Mouse (Mus musculus) hindbrain, embryonic 11.5 days (tissue): ENCODE measurements around the gene Gm813. TPM values are rescaled to one million over a fixed set of nuclear protein-coding genes. Genes with fewer than 3 reads are reported as not detected.

Experiments used
- ATAC-seq: fragments of 200-750 bp; cut with Nextera tagmentation; 2 replicates; pipeline ENCODE4 v1.8.0; 2017; ENCODE audit warnings: mild to moderate bottlenecking, moderate TSS enrichment, moderate library complexity; ENCODE audit not compliant: low FRiP score
- DNase-seq: peaks from one replicate; pipeline ENCODE4 v3.0.0-alpha.2; 2015; ENCODE audit warnings: low spot score
- H3K27ac ChIP-seq: fragments of 300-500 bp; sonication (generic); 2 replicates; pipeline ENCODE4 v1.5.1; 2014; ENCODE audit warnings: mild to moderate bottlenecking, low read depth, low read length
- H3K27me3 ChIP-seq: fragments of 300-500 bp; sonication (generic); 2 replicates; pipeline ENCODE4 v1.6.1; 2014; ENCODE audit warnings: mild to moderate bottlenecking, low read length, moderate library complexity, mixed read lengths; ENCODE audit not compliant: control insufficient read depth, insufficient read depth
- H3K36me3 ChIP-seq: fragments of 300-500 bp; sonication (generic); 2 replicates; pipeline ENCODE4 v1.6.1; 2014; ENCODE audit warnings: mild to moderate bottlenecking, low read length, moderate library complexity, mixed read lengths; ENCODE audit not compliant: control insufficient read depth, insufficient read depth
- H3K4me1 ChIP-seq: fragments of 300-500 bp; sonication (generic); replicated peaks from 2 replicates; pipeline ENCODE4 v1.6.1; 2014; ENCODE audit warnings: low read length, mixed read lengths; ENCODE audit not compliant: control insufficient read depth, insufficient read depth
- H3K4me2 ChIP-seq: fragments of 300-500 bp; sonication (generic); replicated peaks from 2 replicates; pipeline ENCODE4 v1.6.1; 2014; ENCODE audit warnings: mild to moderate bottlenecking, low read depth, low read length
- H3K4me3 ChIP-seq: fragments of 300-500 bp; sonication (generic); 2 replicates; pipeline ENCODE4 v1.5.1; 2014; ENCODE audit warnings: low read depth, low read length
- H3K9ac ChIP-seq: fragments of 300-500 bp; sonication (generic); 2 replicates; pipeline ENCODE4 v1.6.1; 2014; ENCODE audit warnings: low read depth, low read length
- H3K9me3 ChIP-seq: fragments of 300-500 bp; sonication (generic); 2 replicates; pipeline ENCODE4 v1.6.1; 2016; ENCODE audit warnings: low read length; ENCODE audit not compliant: control insufficient read depth
- WGBS: fragments of 180-500 bp; shearing (Covaris S2); extraction: QIAGEN DNeasy Blood & Tissue Kit; methylation state at CpG from one replicate; pipeline ENCODE4 v1.1.7; 2014; 5-methylcytosine and 5-hydroxymethylcytosine counted together
- polyA plus RNA-seq: library from polyadenylated mRNA; unstranded; fragments of >200 nt; fragmentation: Nextera tagmentation; extraction: Ambion mirVana; gene quantifications from 2 replicates; pipeline ENCODE4 v1.2.1, GENCODE M21; 2014

The Gm813 gene
- polyA plus RNA-seq, 1 experiment from 2014 or later, result not detected

DNA sequence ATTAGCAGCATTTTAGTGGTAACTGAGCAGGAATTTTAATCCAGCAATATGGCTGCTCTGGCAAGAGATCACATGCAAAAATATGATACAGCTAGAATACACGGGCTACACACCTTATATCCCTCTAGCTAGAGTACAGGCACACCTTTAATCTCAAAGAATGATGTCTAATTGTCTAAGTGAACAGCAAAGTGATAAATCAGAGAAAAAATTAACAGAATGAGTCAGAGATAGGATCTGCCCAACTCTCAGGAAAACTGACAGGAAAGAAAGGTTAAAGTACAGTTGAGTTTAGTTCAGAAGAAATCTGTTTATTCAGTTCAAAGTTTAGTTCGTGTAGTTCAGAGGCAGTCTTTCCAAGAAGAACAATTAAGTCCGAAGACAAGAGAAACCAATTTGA is 25.5 kb downstream of the Gm813 start:
- no peak overlapping the region for H3K4me2 ChIP-seq
- no peaks in the 10 kb centered on the region for H3K36me3 ChIP-seq
- DNase-seq (no peak), ATAC-seq (no peak)
- no peaks in the 10 kb centered on the region for H3K4me1 ChIP-seq
- WGBS, result 87% methylated on average over 3 of the region's 3 CpGs
- H3K9ac ChIP-seq, result no peak overlapping the region
- no peaks in the 10 kb centered on the region for H3K27me3 ChIP-seq
- no peaks in the 10 kb centered on the region for H3K9me3 ChIP-seq
- H3K27ac ChIP-seq, result no peak overlapping the region
- no peak overlapping the region for H3K4me3 ChIP-seq

DNA sequence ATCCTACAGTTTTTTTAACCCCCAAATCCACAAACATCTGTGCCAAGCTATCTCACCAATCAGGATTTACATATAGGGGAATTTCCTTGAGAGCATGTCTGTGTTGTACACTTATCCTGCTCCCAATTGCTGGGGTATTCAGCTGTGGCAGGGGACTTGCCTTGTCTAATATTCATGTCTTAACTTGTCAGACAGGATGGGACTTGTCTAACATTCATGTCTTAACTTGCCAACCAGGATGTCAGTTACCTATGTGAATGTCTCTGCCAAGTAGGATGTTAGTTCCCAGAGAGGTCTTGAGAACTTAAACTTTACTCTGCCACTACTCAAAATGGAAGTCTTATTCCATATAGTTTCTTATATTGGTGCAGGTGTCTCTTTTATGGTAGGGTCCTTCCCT is 27.3 kb downstream of the Gm813 start:
- no peak overlapping the region for H3K9ac ChIP-seq
- H3K4me1 ChIP-seq, result no peaks in the 10 kb centered on the region
- no peaks in the 10 kb centered on the region for H3K9me3 ChIP-seq
- H3K27ac ChIP-seq, result no peak overlapping the region
- no peak overlapping the region for H3K4me2 ChIP-seq
- ATAC-seq, result no peak
- no peak for DNase-seq
- no peaks in the 10 kb centered on the region for H3K27me3 ChIP-seq
- H3K36me3 ChIP-seq, result no peaks in the 10 kb centered on the region
- H3K4me3 ChIP-seq, result no peak overlapping the region

DNA sequence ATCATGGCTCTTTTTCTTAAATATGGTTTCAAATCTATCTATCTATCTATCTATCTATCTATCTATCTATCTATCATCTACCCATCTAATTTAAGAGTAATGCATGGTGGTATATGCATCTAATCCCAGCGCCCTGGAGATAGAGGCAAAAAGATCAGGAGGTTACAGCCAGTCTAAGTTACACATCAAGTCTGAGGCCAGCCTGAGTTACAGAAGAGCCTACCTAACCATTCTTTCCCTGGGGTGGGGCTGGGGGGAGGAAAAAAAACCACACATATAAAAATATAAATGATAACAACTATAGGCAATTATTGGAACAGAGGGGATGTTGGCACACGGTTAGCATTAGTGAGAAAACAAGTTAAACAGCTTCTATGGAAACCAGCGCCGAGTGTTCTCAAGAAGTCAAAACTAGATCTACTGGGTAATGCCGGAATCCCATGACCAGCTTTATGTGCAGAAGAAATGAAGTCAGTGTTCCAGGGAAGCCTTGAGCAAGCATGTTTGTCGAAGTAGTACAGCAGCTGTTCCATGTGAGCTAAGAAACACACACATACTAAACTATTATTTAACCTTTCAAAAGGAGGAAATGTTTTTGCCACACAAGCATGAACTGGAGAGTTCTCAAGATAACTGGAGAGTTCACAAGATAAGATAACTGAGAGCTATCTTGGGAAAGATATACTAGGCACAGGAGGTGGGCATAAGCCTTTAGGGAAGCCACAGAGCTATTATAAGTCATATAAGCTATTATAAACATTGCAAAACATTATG is 42.6 kb downstream of the Gm813 start:
- no peak overlapping the region for H3K9ac ChIP-seq
- no peaks in the 10 kb centered on the region for H3K36me3 ChIP-seq
- WGBS, result 88% methylated on average over 6 of the region's 6 CpGs

DNA sequence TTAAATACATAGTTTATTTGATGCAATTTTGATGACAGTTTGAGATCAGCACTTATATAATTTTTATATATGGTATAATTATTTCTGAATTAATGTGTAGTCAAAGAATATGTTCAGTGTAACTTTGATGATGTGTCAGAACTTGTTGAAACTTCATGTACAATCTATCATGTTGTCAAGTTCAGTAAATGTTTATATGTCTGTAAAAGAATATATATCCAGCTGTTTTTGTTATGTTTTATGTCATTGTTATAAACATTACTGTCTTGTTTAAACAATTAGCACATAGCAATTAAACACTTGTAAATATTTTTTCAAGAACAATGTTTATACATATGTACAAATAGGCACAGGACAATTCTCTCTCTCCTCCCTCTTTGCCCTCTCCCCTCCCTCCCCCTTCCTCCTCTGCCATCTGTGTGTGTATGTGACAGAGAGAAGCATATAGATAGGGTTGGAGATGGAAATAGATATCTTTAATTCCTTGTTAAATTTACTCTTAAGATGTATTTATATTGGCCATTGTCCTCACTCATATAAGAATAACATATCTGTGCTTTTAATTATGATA is 46.0 kb downstream of the Gm813 start:
- Histone ChIP-seq H3K4me1 (no peaks in the 10 kb centered on the region), H3K27me3 (no peaks in the 10 kb centered on the region), H3K4me2 (no peak overlapping the region), H3K9me3 (no peaks in the 10 kb centered on the region), H3K36me3 (no peaks in the 10 kb centered on the region), H3K9ac (no peak overlapping the region), H3K4me3 (no peak overlapping the region), H3K27ac (no peak overlapping the region)
- ATAC-seq (no peak), DNase-seq (no peak)

More for the DNA sequence above, 42.6 kb downstream of the Gm813 start:
- H3K4me3 ChIP-seq, result no peak overlapping the region
- H3K27me3 ChIP-seq, result no peaks in the 10 kb centered on the region
- no peak overlapping the region for H3K4me2 ChIP-seq
- H3K27ac ChIP-seq, result no peak overlapping the region
- no peaks in the 10 kb centered on the region for H3K4me1 ChIP-seq
- no peak for DNase-seq
- H3K9me3 ChIP-seq, result no peaks in the 10 kb centered on the region
- ATAC-seq, result no peak

Other genes with a start within 250 kb of the Gm813 start
- gene Dcbld2, start 208.5 kb downstream of the Gm813 start, polyA plus RNA-seq, result 14.0 and 16.7 TPM in 2 replicates
- 8.0 and 9.8 TPM in 2 replicates for gene St3gal6, start 92.7 kb downstream of the Gm813 start, polyA plus RNA-seq
- gene E330017A01Rik, start 21.8 kb upstream of the Gm813 start, polyA plus RNA-seq, result not detected in 2 replicates
- gene Cpox, start 53.3 kb upstream of the Gm813 start, polyA plus RNA-seq, result 21.0 and 23.4 TPM in 2 replicates
- not detected in 2 replicates for gene Gpr15, start 102.1 kb upstream of the Gm813 start, polyA plus RNA-seq
- 137 and 140 TPM in 2 replicates for gene Cldnd1, start 110.9 kb upstream of the Gm813 start, polyA plus RNA-seq
- gene Olfr172, start 146.2 kb upstream of the Gm813 start, polyA plus RNA-seq, result not detected in 2 replicates
- gene Olfr173, start 183.3 kb upstream of the Gm813 start, polyA plus RNA-seq, result not detected in 2 replicates
- not detected in 2 replicates for gene Olfr175-ps1, start 209.8 kb upstream of the Gm813 start, polyA plus RNA-seq